Mouse (Mus musculus) liver, postnatal 0 days (tissue): ENCODE results near the gene Zc3hav1. TPM values are rescaled to one million over a fixed set of nuclear protein-coding genes. Genes with fewer than 3 reads are reported as not detected.

Experiments
- ATAC-seq: fragments of 200-750 bp; cut with Nextera tagmentation; 2 replicates; pipeline ENCODE4 v1.8.0; 2017; ENCODE audit warnings: mild to moderate bottlenecking, moderate library complexity
- DNase-seq: peaks from one replicate; pipeline ENCODE4 v3.0.0-alpha.2; 2016
- H3K27ac ChIP-seq: fragments of 300-500 bp; sonication (generic); 2 replicates; pipeline ENCODE4 v1.5.1; 2014; ENCODE audit warnings: antibody characterized with exemption, moderate library complexity, mild to moderate bottlenecking, low read depth
- H3K27me3 ChIP-seq: fragments of 300-500 bp; sonication (generic); 2 replicates; pipeline ENCODE4 v1.6.1; 2014; ENCODE audit warnings: low read length, control low read depth, mixed read lengths; ENCODE audit not compliant: insufficient read depth
- H3K36me3 ChIP-seq: fragments of 300-500 bp; sonication (generic); replicated peaks from 2 replicates; pipeline ENCODE4 v1.6.1; 2014; ENCODE audit warnings: mild to moderate bottlenecking, control low read depth, low read length, moderate library complexity, mixed read lengths; ENCODE audit not compliant: insufficient read depth
- H3K4me1 ChIP-seq: fragments of 300-500 bp; sonication (generic); 2 replicates; pipeline ENCODE4 v1.6.1; 2014; ENCODE audit warnings: antibody characterized with exemption, mild to moderate bottlenecking, control low read depth; ENCODE audit not compliant: insufficient read depth
- H3K4me2 ChIP-seq: fragments of 300-500 bp; sonication (generic); 2 replicates; pipeline ENCODE4 v1.6.1; 2014; ENCODE audit warnings: low read depth, mild to moderate bottlenecking, low read length, moderate library complexity, mixed read lengths
- H3K4me3 ChIP-seq: fragments of 300-500 bp; sonication (generic); 2 replicates; pipeline ENCODE4 v1.5.1; 2014; ENCODE audit warnings: low read depth, low read length
- H3K9ac ChIP-seq: fragments of 300-500 bp; sonication (generic); replicated peaks from 2 replicates; pipeline ENCODE4 v1.6.1; 2014; ENCODE audit warnings: mild to moderate bottlenecking, moderate library complexity
- H3K9me3 ChIP-seq: fragments of 300-500 bp; sonication (generic); 2 replicates; pipeline ENCODE4 v1.6.1; 2016; ENCODE audit warnings: mild to moderate bottlenecking, control low read depth, low read length, mixed read lengths
- CTCF ChIP-seq: sonication (generic); IDR thresholded peaks from 2 replicates; pipeline ENCODE4 v1.5.1; 2016; ENCODE audit warnings: antibody characterized with exemption, low read depth
- EP300 ChIP-seq: IDR thresholded peaks from 2 replicates; pipeline ENCODE4 v1.6.1; 2016; ENCODE audit warnings: antibody characterized with exemption, low read depth, mild to moderate bottlenecking
- WGBS: fragments of 180-500 bp; shearing (Covaris S2); extraction: QIAGEN DNeasy Blood & Tissue Kit; methylation state at CpG from one replicate; pipeline ENCODE4 v1.1.7; 2014; ENCODE audit not compliant: insufficient replicate concordance; 5-methylcytosine and 5-hydroxymethylcytosine counted together
- polyA plus RNA-seq: library from polyadenylated mRNA; unstranded; fragments of >200 nt; fragmentation: Nextera tagmentation; extraction: Ambion mirVana; gene quantifications from 2 replicates; pipeline ENCODE4 v1.2.1, GENCODE M21; 2015

The Zc3hav1 gene
- polyA plus RNA-seq, 1 experiment from 2014 or later: 16.6 TPM

GRCm38 (mm10) chr6:38304981-38305380, 49.4 kb downstream of the Zc3hav1 start:
- ATAC-seq (no peak), DNase-seq (no peak)
- TF ChIP-seq EP300: no peak
- TF ChIP-seq CTCF: peak; percentile 49
- Histone ChIP-seq H3K9me3 (0 out of 2 replicates have a peak, but pooled peaks cover 2% of the 10 kb centered on the region), H3K9ac (no peak overlapping the region), H3K36me3 (peaks cover 59% of the 10 kb centered on the region), H3K27ac (no peak overlapping the region), H3K4me3 (no peak overlapping the region), H3K4me2 (no peak overlapping the region), H3K27me3 (no peaks in the 10 kb centered on the region), H3K4me1 (no peaks in the 10 kb centered on the region)
- 82% methylated on average over 3 of the region's 3 CpGs for WGBS

GRCm38 (mm10) chr6:38298761-38299401, 55.5 kb downstream of the Zc3hav1 start, which contains the start of gene Zc3hav1l:
Gene Zc3hav1l (minus strand): TSS chr6:38299259.
- no peaks in the 10 kb centered on the region for H3K27me3 ChIP-seq
- H3K4me2 ChIP-seq: peak within 1 kb of the TSS; percentile 87
- peak; percentile 72 for DNase-seq
- peak within 1 kb of the TSS; percentile 46; the same call in 1 of the 2 replicates for H3K27ac ChIP-seq
- 1% methylated on average over 53 of the region's 70 CpGs for WGBS
- peaks cover 15% of the 10 kb centered on the region for H3K4me1 ChIP-seq
- no peak for TF ChIP-seq CTCF
- TF ChIP-seq EP300: no peak
- peak; percentile 91 for ATAC-seq
- peaks cover 8% of the 10 kb centered on the region for H3K36me3 ChIP-seq
- H3K9ac ChIP-seq: peak within 1 kb of the TSS; percentile 66
- peak within 1 kb of the TSS; percentile 59 for H3K4me3 ChIP-seq
- no peaks in the 10 kb centered on the region for H3K9me3 ChIP-seq

GRCm38 (mm10) chr6:38298246-38298635, 56.2 kb downstream of the Zc3hav1 start:
- WGBS: under 1% methylated on average over 10 of the region's 10 CpGs
- Histone ChIP-seq H3K4me3 (peak overlapping the region; percentile 59), H3K27me3 (no peaks in the 10 kb centered on the region), H3K36me3 (peaks cover 8% of the 10 kb centered on the region), H3K27ac (no peak overlapping the region), H3K4me1 (peaks cover 15% of the 10 kb centered on the region), H3K9me3 (no peaks in the 10 kb centered on the region), H3K9ac (peak overlapping the region; percentile 66), H3K4me2 (peak overlapping the region; percentile 87)
- ATAC-seq (no peak), DNase-seq (peak; percentile 28)
- TF ChIP-seq CTCF (no peak), EP300 (no peak)

- no peak for TF ChIP-seq EP300
- no peak for TF ChIP-seq CTCF
- ATAC-seq (no peak), DNase-seq (no peak)
- peak overlapping the region; percentile 66 for H3K9ac ChIP-seq
- H3K4me1 ChIP-seq: peaks cover 15% of the 10 kb centered on the region
- no peak overlapping the region; the same call in 1 of the 2 replicates for H3K4me3 ChIP-seq
- H3K4me2 ChIP-seq: peak overlapping the region; percentile 87
- no peaks in the 10 kb centered on the region for H3K9me3 ChIP-seq
- 56% methylated on average over 12 of the region's 12 CpGs for WGBS
- H3K27me3 ChIP-seq: no peaks in the 10 kb centered on the region
- peaks cover 13% of the 10 kb centered on the region for H3K36me3 ChIP-seq
- H3K27ac ChIP-seq: no peak overlapping the region
Measured at GRCm38 (mm10) chr6:38297580-38298245, 56.7 kb downstream of the Zc3hav1 start.

GRCm38 (mm10) chr6:38293708-38294107, 60.7 kb downstream of the Zc3hav1 start:
- Histone ChIP-seq H3K4me1 (peaks cover 10% of the 10 kb centered on the region), H3K36me3 (peaks cover 20% of the 10 kb centered on the region)
- no peak for ATAC-seq

GRCm38 (mm10) chr6:38292871-38293646, 61.3 kb downstream of the Zc3hav1 start:
- peaks cover 20% of the 10 kb centered on the region for H3K36me3 ChIP-seq
- 74% methylated on average over 11 of the region's 11 CpGs for WGBS

More at GRCm38 (mm10) chr6:38293708-38294107, 60.7 kb downstream of the Zc3hav1 start:
- TF ChIP-seq CTCF: 0 out of 2 replicates have a peak, but pooled peaks have one; percentile 20
- no peak for TF ChIP-seq EP300
- no peak overlapping the region for H3K9ac ChIP-seq
- H3K27ac ChIP-seq: no peak overlapping the region
- H3K27me3 ChIP-seq: no peaks in the 10 kb centered on the region
- H3K4me3 ChIP-seq: no peak overlapping the region
- no peak overlapping the region for H3K4me2 ChIP-seq
- no peak for DNase-seq
- 72% methylated on average over 3 of the region's 3 CpGs for WGBS
- H3K9me3 ChIP-seq: no peaks in the 10 kb centered on the region

More at GRCm38 (mm10) chr6:38292871-38293646, 61.3 kb downstream of the Zc3hav1 start:
- DNase-seq (no peak), ATAC-seq (no peak)
- Histone ChIP-seq H3K9me3 (no peaks in the 10 kb centered on the region), H3K9ac (no peak overlapping the region), H3K27ac (no peak overlapping the region), H3K4me3 (no peak overlapping the region), H3K4me2 (no peak overlapping the region), H3K4me1 (peaks cover 4% of the 10 kb centered on the region), H3K27me3 (no peaks in the 10 kb centered on the region)
- no peak for TF ChIP-seq CTCF
- TF ChIP-seq EP300: no peak
